Mouse (Mus musculus): Measurements from ENCODE around the gene Lin9. TPM values are rescaled to one million over a fixed set of nuclear protein-coding genes. Genes with fewer than 3 reads are reported as not detected.
"Not testable (repeated sequence)": the region's sequence is repeated elsewhere in the genome, so short reads cannot be mapped to it uniquely, and the experiment has no call there.

Lin9 gene
- polyA plus RNA-seq, 1 experiment from 2014 or later = 9.5 TPM

- Histone ChIP-seq H3K36me3 (ENCODE audit: control insufficient read depth, insufficient read depth) (no peaks in the 10 kb centered on the region), H3K27ac (ENCODE audit: low read length) (no peak overlapping the region), H3K27me3 (ENCODE audit: control insufficient read depth, insufficient read depth, low read depth, low read length) (no peaks in the 10 kb centered on the region), H3K4me2 (ENCODE audit: low read depth, low read length) (no peak overlapping the region), H3K9ac (ENCODE audit: low read depth, low read length) (no peak overlapping the region), H3K9me3 (replicated peaks; ENCODE audit: control insufficient read depth, low read length) (no peaks in the 10 kb centered on the region; the same call in 1 of the 2 replicates), H3K4me1 (ENCODE audit: control insufficient read depth, low read depth, low read length) (no peaks in the 10 kb centered on the region), H3K4me3 (ENCODE audit: low read depth, low read length) (no peak overlapping the region)
- ATAC-seq (ENCODE audit: low read depth) = no peak
- WGBS (ENCODE audit: insufficient replicate concordance) = 35% methylated on average over 4 of the region's 4 CpGs
Observed at GRCm38 (mm10) chr1:180622389-180622788, 18.6 kb upstream of the Lin9 start.

- 68% methylated on average over 2 of the region's 2 CpGs for WGBS (ENCODE audit: insufficient replicate concordance)
- ATAC-seq (ENCODE audit: low read depth) = no peak
Observed at GRCm38 (mm10) chr1:180623911-180624310, 17.0 kb upstream of the Lin9 start.

GRCm38 (mm10) chr1:180626141-180626540, 14.8 kb upstream of the Lin9 start:
- Histone ChIP-seq H3K9ac (ENCODE audit: low read depth, low read length) (no peak overlapping the region), H3K36me3 (ENCODE audit: control insufficient read depth, insufficient read depth) (no peaks in the 10 kb centered on the region), H3K9me3 (replicated peaks; ENCODE audit: control insufficient read depth, low read length) (no peaks in the 10 kb centered on the region; the same call in 1 of the 2 replicates), H3K4me1 (ENCODE audit: control insufficient read depth, low read depth, low read length) (no peaks in the 10 kb centered on the region), H3K4me3 (ENCODE audit: low read depth, low read length) (no peak overlapping the region), H3K27me3 (ENCODE audit: control insufficient read depth, insufficient read depth, low read depth, low read length) (no peaks in the 10 kb centered on the region), H3K27ac (ENCODE audit: low read length) (no peak overlapping the region), H3K4me2 (ENCODE audit: low read depth, low read length) (no peak overlapping the region)
- 70% methylated on average over 2 of the region's 2 CpGs for WGBS (ENCODE audit: insufficient replicate concordance)
- no peak for ATAC-seq (ENCODE audit: low read depth)

More at GRCm38 (mm10) chr1:180623911-180624310, 17.0 kb upstream of the Lin9 start:
- no peak overlapping the region for H3K4me2 ChIP-seq (ENCODE audit: low read depth, low read length)
- no peak overlapping the region for H3K9ac ChIP-seq (ENCODE audit: low read depth, low read length)
- no peak overlapping the region for H3K27ac ChIP-seq (ENCODE audit: low read length)
- H3K4me1 ChIP-seq (ENCODE audit: control insufficient read depth, low read depth, low read length) = no peaks in the 10 kb centered on the region
- H3K9me3 ChIP-seq (replicated peaks; ENCODE audit: control insufficient read depth, low read length) = no peaks in the 10 kb centered on the region; the same call in 1 of the 2 replicates
- no peaks in the 10 kb centered on the region for H3K36me3 ChIP-seq (ENCODE audit: control insufficient read depth, insufficient read depth)
- H3K4me3 ChIP-seq (ENCODE audit: low read depth, low read length) = no peak overlapping the region
- no peaks in the 10 kb centered on the region for H3K27me3 ChIP-seq (ENCODE audit: control insufficient read depth, insufficient read depth, low read depth, low read length)

- WGBS (ENCODE audit: insufficient replicate concordance) = 63% methylated on average over 2 of the region's 2 CpGs
- not testable (repeated sequence) for H3K4me2 ChIP-seq (ENCODE audit: low read depth, low read length); H3K27me3 ChIP-seq (ENCODE audit: control insufficient read depth, insufficient read depth, low read depth, low read length); H3K4me3 ChIP-seq (ENCODE audit: low read depth, low read length); H3K9me3 ChIP-seq (replicated peaks; ENCODE audit: control insufficient read depth, low read length); H3K9ac ChIP-seq (ENCODE audit: low read depth, low read length); H3K27ac ChIP-seq (ENCODE audit: low read length); H3K36me3 ChIP-seq (ENCODE audit: control insufficient read depth, insufficient read depth); ATAC-seq (ENCODE audit: low read depth); H3K4me1 ChIP-seq (ENCODE audit: control insufficient read depth, low read depth, low read length)
Observed at GRCm38 (mm10) chr1:180637796-180638195, 3.2 kb upstream of the Lin9 start.

GRCm38 (mm10) chr1:180639416-180640401, 1.2 kb upstream of the Lin9 start:
- Histone ChIP-seq H3K27me3 (ENCODE audit: control insufficient read depth, insufficient read depth, low read depth, low read length) (no peaks in the 10 kb centered on the region), H3K27ac (ENCODE audit: low read length) (no peak overlapping the region), H3K4me2 (ENCODE audit: low read depth, low read length) (peak overlapping the region; percentile 81), H3K4me3 (ENCODE audit: low read depth, low read length) (peak overlapping the region; percentile 90), H3K9ac (ENCODE audit: low read depth, low read length) (peak overlapping the region; percentile 96; the same call in 1 of the 2 replicates), H3K9me3 (replicated peaks; ENCODE audit: control insufficient read depth, low read length) (no peaks in the 10 kb centered on the region), H3K36me3 (ENCODE audit: control insufficient read depth, insufficient read depth) (no peaks in the 10 kb centered on the region), H3K4me1 (ENCODE audit: control insufficient read depth, low read depth, low read length) (peaks cover 13% of the 10 kb centered on the region)
- 57% methylated on average over 10 of the region's 10 CpGs for WGBS (ENCODE audit: insufficient replicate concordance)
- no peak for ATAC-seq (ENCODE audit: low read depth)

GRCm38 (mm10) chr1:180640605-180641125, 285 bp upstream of the Lin9 start:
- Histone ChIP-seq H3K36me3 (ENCODE audit: control insufficient read depth, insufficient read depth) (no peaks in the 10 kb centered on the region), H3K9ac (ENCODE audit: low read depth, low read length) (peak overlapping the region; percentile 96), H3K27ac (ENCODE audit: low read length) (peak overlapping the region; percentile 87), H3K4me3 (ENCODE audit: low read depth, low read length) (peak overlapping the region; percentile 90), H3K27me3 (ENCODE audit: control insufficient read depth, insufficient read depth, low read depth, low read length) (no peaks in the 10 kb centered on the region), H3K4me2 (ENCODE audit: low read depth, low read length) (peak overlapping the region; percentile 81), H3K4me1 (ENCODE audit: control insufficient read depth, low read depth, low read length) (peaks cover 13% of the 10 kb centered on the region), H3K9me3 (replicated peaks; ENCODE audit: control insufficient read depth, low read length) (no peaks in the 10 kb centered on the region)
- peak; percentile 31 for ATAC-seq (ENCODE audit: low read depth)
- WGBS (ENCODE audit: insufficient replicate concordance) = under 1% methylated on average over 49 of the region's 61 CpGs

GRCm38 (mm10) chr1:180641518-180642227, 723 bp downstream of the Lin9 start:
- Histone ChIP-seq H3K9ac (ENCODE audit: low read depth, low read length) (peak overlapping the region; percentile 96), H3K4me3 (ENCODE audit: low read depth, low read length) (peak overlapping the region; percentile 90), H3K9me3 (replicated peaks; ENCODE audit: control insufficient read depth, low read length) (no peaks in the 10 kb centered on the region), H3K27me3 (ENCODE audit: control insufficient read depth, insufficient read depth, low read depth, low read length) (no peaks in the 10 kb centered on the region), H3K4me2 (ENCODE audit: low read depth, low read length) (peak overlapping the region; percentile 81), H3K4me1 (ENCODE audit: control insufficient read depth, low read depth, low read length) (peaks cover 13% of the 10 kb centered on the region), H3K36me3 (ENCODE audit: control insufficient read depth, insufficient read depth) (no peaks in the 10 kb centered on the region), H3K27ac (ENCODE audit: low read length) (peak overlapping the region; percentile 87)
- peak; percentile 53 for ATAC-seq (ENCODE audit: low read depth)
- 2% methylated on average over 47 of the region's 50 CpGs for WGBS (ENCODE audit: insufficient replicate concordance)

GRCm38 (mm10) chr1:180642228-180642564, 1.2 kb downstream of the Lin9 start:
- Histone ChIP-seq H3K4me1 (ENCODE audit: control insufficient read depth, low read depth, low read length) (peaks cover 13% of the 10 kb centered on the region), H3K27ac (ENCODE audit: low read length) (no peak overlapping the region), H3K27me3 (ENCODE audit: control insufficient read depth, insufficient read depth, low read depth, low read length) (no peaks in the 10 kb centered on the region), H3K9ac (ENCODE audit: low read depth, low read length) (peak overlapping the region; percentile 96), H3K4me2 (ENCODE audit: low read depth, low read length) (peak overlapping the region; percentile 81), H3K36me3 (ENCODE audit: control insufficient read depth, insufficient read depth) (no peaks in the 10 kb centered on the region), H3K9me3 (replicated peaks; ENCODE audit: control insufficient read depth, low read length) (no peaks in the 10 kb centered on the region), H3K4me3 (ENCODE audit: low read depth, low read length) (peak overlapping the region; percentile 90)
- 55% methylated on average over 8 of the region's 8 CpGs for WGBS (ENCODE audit: insufficient replicate concordance)
- no peak for ATAC-seq (ENCODE audit: low read depth)

All from liver, embryonic 16.5 days (tissue).